Mouse (Mus musculus) gonadal fat pad, adult 2 months (tissue): Measurements from ENCODE around the gene Mphosph10. TPM values are rescaled to one million over a fixed set of nuclear protein-coding genes. Genes with fewer than 3 reads are reported as not detected.

Experiments used
- DNase-seq: peaks from one replicate; pipeline ENCODE4 v3.0.0-alpha.2; 2012; ENCODE audit warnings: low read depth
- polyA plus RNA-seq: library from polyadenylated mRNA; depleted of rRNA; stranded (reverse); fragments of >200 nt; gene quantifications from 2 replicates; pipeline ENCODE4 v1.2.3, GENCODE M21; 2012; rRNA removed

The Mphosph10 gene
- polyA plus RNA-seq: 1.00 and 1.4 TPM in 2 replicates

GRCm38 (mm10) chr7:64392122-64392818 is at the start of gene Mphosph10, which contains the start of gene Mcee:
Gene Mphosph10, minus strand, starts transcription at chr7:64392268.
Gene Mcee, plus strand, starts transcription at chr7:64392607.
- DNase-seq: peak; percentile 67

- DNase-seq: no peak
Measured at GRCm38 (mm10) chr7:64440519-64440918, 48.5 kb upstream of the Mphosph10 start.

- no peak for DNase-seq
Measured at GRCm38 (mm10) chr7:64439595-64440518, 47.8 kb upstream of the Mphosph10 start.

- no peak for DNase-seq
Measured at GRCm38 (mm10) chr7:64424861-64425260, 32.8 kb upstream of the Mphosph10 start.

GRCm38 (mm10) chr7:64403989-64404388 is 11.9 kb upstream of the Mphosph10 start:
- no peak for DNase-seq

GRCm38 (mm10) chr7:64402452-64402851 is 10.4 kb upstream of the Mphosph10 start:
- DNase-seq: no peak

- DNase-seq: no peak
Measured at GRCm38 (mm10) chr7:64400725-64401124, 8.7 kb upstream of the Mphosph10 start.

- no peak for DNase-seq
Measured at GRCm38 (mm10) chr7:64392819-64393151, 717 bp upstream of the Mphosph10 start.

- no peak for DNase-seq
Measured at GRCm38 (mm10) chr7:64391479-64391878, 589 bp downstream of the Mphosph10 start.

- DNase-seq: no peak
Measured at GRCm38 (mm10) chr7:64373830-64374562, 18.1 kb downstream of the Mphosph10 start, which contains the start of gene Fan1. Gene Fan1, minus strand, starts transcription at chr7:64374095.

GRCm38 (mm10) chr7:64373147-64373829 is 18.8 kb downstream of the Mphosph10 start:
- DNase-seq: no peak

- DNase-seq: no peak
Measured at GRCm38 (mm10) chr7:64371940-64372878, 19.9 kb downstream of the Mphosph10 start.

- DNase-seq: no peak
Measured at GRCm38 (mm10) chr7:64369841-64370240, 22.2 kb downstream of the Mphosph10 start.

GRCm38 (mm10) chr7:64365863-64366262 is 26.2 kb downstream of the Mphosph10 start:
- no peak for DNase-seq

GRCm38 (mm10) chr7:64360586-64360945 is 31.5 kb downstream of the Mphosph10 start:
- no peak for DNase-seq

- no peak for DNase-seq
Measured at GRCm38 (mm10) chr7:64359943-64360585, 32.0 kb downstream of the Mphosph10 start.

GRCm38 (mm10) chr7:64358666-64359065 is 33.4 kb downstream of the Mphosph10 start:
- no peak for DNase-seq

- DNase-seq: no peak
Measured at GRCm38 (mm10) chr7:64357405-64357804, 34.7 kb downstream of the Mphosph10 start.

- DNase-seq: no peak
Measured at GRCm38 (mm10) chr7:64356661-64357060, 35.4 kb downstream of the Mphosph10 start.

- DNase-seq: no peak
Measured at GRCm38 (mm10) chr7:64354206-64354605, 37.9 kb downstream of the Mphosph10 start.
